Mouse (Mus musculus) heart, adult 9 months (tissue): Measurements from ENCODE around the gene Timp3.

ENCODE experiments used
- DNase-seq, 2 experiments: peaks; one replicate each; pipeline ENCODE4 v3.0.0; 2022; ENCODE audit warnings: low spot score in 2 of 2

Gene Timp3

DNA sequence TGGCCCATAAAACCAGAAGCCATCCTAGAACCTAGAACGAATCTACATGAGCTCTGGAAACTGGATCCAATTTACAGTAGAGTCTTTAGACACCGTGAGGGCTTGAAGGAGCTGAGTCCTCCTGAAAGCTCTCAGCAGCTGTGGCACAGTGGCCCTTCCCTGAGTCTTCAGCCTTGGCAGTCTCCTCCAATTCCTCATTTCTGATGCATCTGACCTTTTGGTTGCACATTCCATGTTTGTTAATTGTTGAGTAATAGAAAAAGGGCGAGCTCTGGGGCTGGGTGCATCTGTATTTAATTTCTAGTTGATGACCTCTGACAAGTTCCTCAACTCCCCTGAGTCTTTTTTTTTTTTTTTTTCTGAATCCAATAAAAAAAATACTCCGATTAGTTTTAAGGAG is 28.0 kb downstream of the Timp3 start:
- DNase-seq = no peak

DNA sequence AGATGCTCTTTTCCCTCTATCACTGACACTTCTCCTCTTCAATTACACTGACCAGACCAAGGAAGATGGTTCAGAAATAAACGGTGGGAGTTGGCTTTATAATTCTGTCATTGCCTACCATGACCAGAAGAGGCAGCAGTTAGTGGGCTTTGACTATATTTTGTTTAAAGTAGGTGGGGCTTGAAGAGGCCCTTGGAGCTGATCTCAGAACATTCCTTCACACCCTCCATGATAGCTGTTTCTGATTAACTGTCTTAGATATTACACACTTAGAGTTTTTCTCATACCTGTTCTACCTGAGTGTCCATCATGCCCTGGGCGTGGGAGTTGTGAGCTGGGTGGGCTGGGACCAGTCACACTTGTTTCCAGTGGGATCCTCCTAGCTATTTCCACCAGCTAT is 28.5 kb downstream of the Timp3 start:
- DNase-seq = no peak

DNA sequence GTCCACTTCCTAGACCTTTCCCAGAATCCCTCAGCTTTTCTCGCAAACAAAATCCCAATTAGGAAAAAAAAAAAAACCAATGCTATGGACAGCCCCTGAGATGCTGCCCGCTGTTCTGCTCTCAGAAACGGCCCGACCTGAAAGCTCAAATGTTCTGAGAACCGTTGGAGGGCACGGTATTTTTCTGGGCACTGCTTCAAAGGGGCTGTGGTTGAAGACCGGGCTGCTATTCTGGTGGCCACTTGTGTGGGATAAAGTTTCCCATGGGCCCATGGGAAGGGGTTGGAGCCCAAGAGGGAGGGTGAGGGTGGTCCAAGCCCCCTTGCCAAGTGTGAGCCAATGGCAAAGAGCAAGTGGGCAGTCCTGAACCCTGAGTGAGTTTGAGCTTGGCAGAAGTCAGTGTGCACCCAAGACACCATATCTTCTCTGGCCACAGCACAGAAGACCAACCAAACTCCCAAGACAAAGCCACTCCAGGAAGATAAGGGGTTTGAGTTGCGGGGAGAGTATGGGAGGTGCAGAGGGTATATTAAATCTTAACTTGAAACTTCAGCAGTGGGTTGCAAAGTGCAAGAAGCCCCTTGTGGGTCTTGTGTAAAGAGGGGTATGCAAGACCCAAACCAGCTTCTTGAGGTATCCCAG is 29.2 kb downstream of the Timp3 start:
- DNase-seq = no peak

GRCm38 (mm10) chr10:86330993-86331680 is 31.0 kb downstream of the Timp3 start:
- DNase-seq = no peak

- DNase-seq = peak; percentile 73 to 84
Observed at GRCm38 (mm10) chr10:86331681-86332281, 31.6 kb downstream of the Timp3 start.

- DNase-seq = no peak
Observed at GRCm38 (mm10) chr10:86332942-86333341, 32.8 kb downstream of the Timp3 start.

DNA sequence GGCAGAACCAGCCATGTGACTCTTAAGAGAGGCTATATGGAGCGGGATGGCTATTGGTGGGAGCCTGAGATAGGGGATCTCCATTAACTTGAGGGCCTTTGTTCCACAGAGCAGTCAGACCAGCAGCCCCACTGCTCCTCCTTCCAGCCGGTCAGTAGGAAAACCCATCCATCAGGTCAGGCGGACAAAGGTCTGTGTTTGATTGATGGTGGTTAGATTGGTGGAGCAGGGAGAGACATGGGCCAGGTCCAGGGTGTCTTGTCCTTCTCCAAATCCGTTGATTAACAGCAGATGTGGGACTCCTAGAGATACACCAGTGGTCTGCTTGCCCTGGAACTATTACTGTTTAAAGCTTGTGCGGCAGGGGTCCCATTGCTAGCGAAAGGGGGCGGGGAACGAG is 34.4 kb downstream of the Timp3 start:
- no peak for DNase-seq

- DNase-seq = no peak
Observed at GRCm38 (mm10) chr10:86336506-86336905, 36.3 kb downstream of the Timp3 start.

DNA sequence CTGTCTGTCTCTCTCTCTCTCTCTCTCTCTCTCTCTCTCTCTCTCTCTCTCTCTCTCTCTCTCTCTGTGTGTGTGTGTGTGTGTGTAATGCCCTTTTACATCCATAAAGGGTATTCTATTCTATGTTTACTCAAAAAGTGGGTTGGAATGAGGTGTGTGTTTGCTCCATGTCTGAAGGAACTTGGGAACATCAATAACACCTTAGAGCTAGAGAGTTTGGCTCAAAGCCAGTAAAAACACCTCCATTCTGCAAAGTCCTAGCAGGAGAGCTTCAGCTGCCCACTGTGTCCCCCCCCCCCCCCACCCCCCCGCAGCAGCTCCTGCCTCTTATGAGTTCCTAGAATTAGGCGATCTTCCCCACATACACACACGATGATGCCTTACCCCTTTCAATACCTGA is 37.1 kb downstream of the Timp3 start:
- DNase-seq = no peak

DNA sequence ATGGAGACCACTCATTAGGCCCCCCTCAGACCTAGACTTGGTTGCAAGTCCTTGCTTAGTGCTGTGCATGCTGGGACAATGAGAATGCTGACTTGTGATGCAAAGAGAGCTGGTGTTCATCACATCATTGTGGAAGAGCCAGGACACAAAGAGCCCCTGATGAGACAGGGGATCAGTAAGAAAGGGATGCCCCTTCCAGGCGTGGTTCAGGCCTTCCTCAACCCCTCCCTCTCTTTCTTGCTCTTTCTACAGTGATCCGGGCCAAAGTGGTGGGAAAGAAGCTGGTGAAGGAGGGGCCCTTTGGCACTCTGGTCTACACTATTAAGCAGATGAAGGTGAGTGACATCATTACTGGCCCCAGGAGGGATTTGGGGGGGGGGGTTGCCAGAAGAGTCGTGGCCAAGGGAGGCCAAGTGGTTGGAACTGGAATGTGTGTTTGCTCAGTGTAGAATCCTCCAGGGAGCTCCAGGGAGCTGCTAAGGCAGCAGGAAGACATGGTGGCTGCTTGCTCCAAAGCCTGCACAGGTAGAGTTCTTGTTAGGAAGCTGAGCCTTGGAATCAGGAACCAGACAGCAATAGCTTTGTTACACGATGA is 38.0 kb downstream of the Timp3 start:
- no peak for DNase-seq

- no peak for DNase-seq
Observed at GRCm38 (mm10) chr10:86339121-86339520, 38.9 kb downstream of the Timp3 start.

DNA sequence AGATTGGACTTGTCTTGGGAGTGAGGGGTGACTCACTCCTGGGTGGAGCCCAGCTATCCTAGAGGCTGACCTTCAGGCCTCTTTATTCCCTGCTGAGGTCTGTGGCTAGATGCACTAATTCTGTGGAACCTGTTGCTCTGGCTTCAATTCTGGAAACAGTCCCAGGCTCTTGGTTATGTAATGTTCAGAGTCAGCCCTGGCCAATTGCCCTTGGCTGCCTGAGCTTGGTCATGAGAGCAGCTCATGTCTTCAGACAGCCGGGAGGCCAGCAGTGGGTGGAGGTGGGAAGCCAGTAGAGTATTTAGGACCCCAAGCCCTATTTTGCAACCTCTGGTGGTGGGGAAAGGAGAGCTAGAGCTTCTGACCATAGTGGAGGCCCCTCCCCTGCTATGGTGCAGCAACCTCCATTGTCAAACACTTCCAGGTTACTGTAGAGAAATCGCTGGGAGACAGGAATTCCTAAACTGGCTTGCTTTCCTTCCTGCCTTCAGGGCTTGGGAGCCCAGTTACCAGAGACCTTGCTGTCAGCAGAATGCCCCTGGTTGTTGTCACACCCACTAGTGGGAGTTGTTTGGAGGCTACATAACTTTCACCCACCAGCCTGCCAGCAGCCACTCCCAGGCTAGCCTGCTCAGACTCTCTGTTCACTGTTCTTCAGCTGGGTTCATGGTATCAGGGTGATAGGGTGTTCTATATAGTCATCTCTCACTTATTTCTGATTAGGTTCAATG is 39.6 kb downstream of the Timp3 start:
- DNase-seq = peak; percentile 97 to 98

- DNase-seq = no peak
Observed at GRCm38 (mm10) chr10:86340421-86340820, 40.2 kb downstream of the Timp3 start.

- no peak for DNase-seq
Observed at GRCm38 (mm10) chr10:86340991-86341527, 40.9 kb downstream of the Timp3 start.

- DNase-seq = peak; percentile 92 to 97
Observed at GRCm38 (mm10) chr10:86341589-86341988, 41.4 kb downstream of the Timp3 start.

- no peak for DNase-seq
Observed at GRCm38 (mm10) chr10:86342151-86342550, 42.0 kb downstream of the Timp3 start.

DNA sequence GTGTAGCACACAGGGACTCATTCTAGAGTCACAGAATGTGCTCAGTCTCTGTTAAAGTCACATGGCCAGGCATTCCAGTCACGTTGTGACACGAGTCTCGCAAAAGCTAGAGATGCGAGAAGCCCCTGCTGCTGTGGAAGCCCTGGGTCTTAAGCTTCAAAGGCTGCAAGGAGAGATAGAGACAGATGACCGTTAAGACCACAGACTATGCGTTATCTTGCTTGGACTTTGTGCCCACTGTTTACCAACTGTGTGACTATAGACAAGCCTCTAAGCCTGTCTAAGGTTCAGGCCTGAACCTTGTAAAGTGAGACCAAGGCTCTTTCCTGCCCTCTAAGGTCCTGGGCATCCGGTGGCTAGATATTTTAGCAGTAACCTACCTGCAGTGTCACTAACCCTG is 42.5 kb downstream of the Timp3 start:
- no peak for DNase-seq

DNA sequence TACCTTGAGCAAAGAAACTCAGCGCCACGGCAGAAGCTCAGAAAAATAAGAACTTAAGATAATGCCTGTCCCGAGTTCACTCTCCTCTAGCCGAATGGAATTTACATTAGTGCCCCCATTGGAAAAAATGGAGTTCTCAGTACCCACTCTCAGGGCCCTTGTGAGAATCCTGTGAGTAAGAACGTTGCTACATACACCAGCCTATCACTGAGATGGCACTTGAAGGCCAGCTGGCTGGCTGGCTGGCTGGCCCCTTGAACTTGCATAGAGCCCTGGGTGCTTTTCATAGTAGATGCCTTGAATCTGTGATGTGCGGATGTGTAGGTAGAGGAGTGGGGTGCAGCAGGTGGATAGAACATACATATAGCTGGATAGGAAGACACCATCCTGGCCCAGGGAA is 43.2 kb downstream of the Timp3 start:
- no peak for DNase-seq

- DNase-seq = no peak
Observed at GRCm38 (mm10) chr10:86343931-86344330, 43.8 kb downstream of the Timp3 start.

GRCm38 (mm10) chr10:86344654-86345053 is 44.5 kb downstream of the Timp3 start:
- DNase-seq = peak in 1 of 2 experiments; percentile 40

- DNase-seq = no peak
Observed at GRCm38 (mm10) chr10:86345645-86346044, 45.5 kb downstream of the Timp3 start.
